Mouse (Mus musculus): ENCODE data around the gene Apobr. TPM values are rescaled to one million over a fixed set of nuclear protein-coding genes. Genes with fewer than 3 reads are reported as not detected.

Gene Apobr
- polyA plus RNA-seq (2012), result 0.07 and 0.16 TPM in 2 replicates

GRCm38 (mm10) chr7:126584506-126584977, at the start of gene Apobr:
Apobr (plus strand) TSS chr7:126584942.
- H3K4me3 ChIP-seq (replicated peaks), result peak within 1 kb of the TSS; percentile 75
- TF ChIP-seq GATA1 (IDR thresholded peaks at IDR 0.05; ENCODE audit: low read length) (no peak), TAL1 (IDR thresholded peaks at IDR 0.05; ENCODE audit: low read length) (no peak)
- H3K4me1 ChIP-seq (ENCODE audit: control insufficient read depth), result peaks cover 17% of the 10 kb centered on the region
- peaks cover 31% of the 10 kb centered on the region for H3K27me3 ChIP-seq (ENCODE audit: control insufficient read depth)
- H3K9me3 ChIP-seq (ENCODE audit: control insufficient read depth, low read length), result no peaks in the 10 kb centered on the region
- no peaks in the 10 kb centered on the region; the same call in 1 of the 2 replicates for H3K36me3 ChIP-seq (ENCODE audit: control insufficient read depth)

DNA sequence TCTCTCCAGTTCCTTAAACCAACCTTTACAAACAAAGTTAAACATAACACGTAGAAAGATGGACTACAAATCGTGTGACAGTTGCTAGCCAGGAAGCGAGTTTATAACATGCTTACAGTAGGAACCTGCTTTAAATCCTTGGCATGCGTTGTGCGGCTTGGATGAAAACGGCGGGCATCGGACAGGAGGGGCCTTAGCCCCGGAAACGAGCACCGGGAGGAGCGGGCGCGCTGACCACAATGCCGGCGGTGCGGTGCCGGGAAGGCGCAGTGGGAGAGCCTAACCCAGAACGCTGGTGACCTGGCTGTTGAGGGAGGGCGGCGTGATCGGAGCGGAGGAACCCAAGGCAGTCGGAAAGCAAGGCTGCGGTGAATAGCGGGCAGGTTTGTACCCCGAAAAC, 49.0 kb upstream of the Apobr start:
- Histone ChIP-seq H3K4me3 (replicated peaks) (peak overlapping the region; percentile 50), H3K27me3 (ENCODE audit: control insufficient read depth) (peaks cover 28% of the 10 kb centered on the region), H3K9me3 (ENCODE audit: control insufficient read depth, low read length) (no peaks in the 10 kb centered on the region), H3K36me3 (ENCODE audit: control insufficient read depth) (no peaks in the 10 kb centered on the region), H3K4me1 (ENCODE audit: control insufficient read depth) (peaks cover 4% of the 10 kb centered on the region)
- no peak for TF ChIP-seq TAL1 (IDR thresholded peaks at IDR 0.05; ENCODE audit: low read length)

DNA sequence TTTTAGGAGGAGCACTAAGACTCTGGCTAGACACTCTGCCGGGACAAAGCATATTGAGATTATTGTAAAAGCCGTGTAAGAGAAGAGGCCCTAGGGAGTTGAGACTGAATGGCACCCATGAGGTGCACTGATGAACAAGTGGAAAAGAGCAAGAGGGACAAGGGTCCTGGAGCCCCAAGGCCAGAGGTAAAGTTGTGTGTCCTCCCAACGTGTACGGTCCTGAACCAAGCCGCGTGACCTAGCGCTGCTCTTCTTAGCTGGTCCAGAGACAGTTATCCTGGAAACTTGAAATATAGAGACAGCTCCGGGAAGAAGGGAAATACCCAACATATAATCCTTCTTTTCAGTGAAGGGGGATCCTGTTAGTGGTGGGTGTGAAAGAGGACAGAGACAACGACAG, 48.3 kb upstream of the Apobr start:
- H3K27me3 ChIP-seq (ENCODE audit: control insufficient read depth), result peaks cover 28% of the 10 kb centered on the region
- TF ChIP-seq TAL1 (IDR thresholded peaks at IDR 0.05; ENCODE audit: low read length) (no peak), GATA1 (IDR thresholded peaks at IDR 0.05; ENCODE audit: low read length) (no peak)
- no peak overlapping the region for H3K4me3 ChIP-seq (replicated peaks)
- peaks cover 4% of the 10 kb centered on the region for H3K4me1 ChIP-seq (ENCODE audit: control insufficient read depth)
- H3K36me3 ChIP-seq (ENCODE audit: control insufficient read depth), result no peaks in the 10 kb centered on the region
- no peaks in the 10 kb centered on the region for H3K9me3 ChIP-seq (ENCODE audit: control insufficient read depth, low read length)

- peaks cover 28% of the 10 kb centered on the region for H3K27me3 ChIP-seq (ENCODE audit: control insufficient read depth)
- no peak for TF ChIP-seq GATA1 (IDR thresholded peaks at IDR 0.05; ENCODE audit: low read length)
- no peak for TF ChIP-seq TAL1 (IDR thresholded peaks at IDR 0.05; ENCODE audit: low read length)
- no peak overlapping the region for H3K4me3 ChIP-seq (replicated peaks)
- H3K36me3 ChIP-seq (ENCODE audit: control insufficient read depth), result no peaks in the 10 kb centered on the region; the same call in 1 of the 2 replicates
- peaks cover 4% of the 10 kb centered on the region for H3K4me1 ChIP-seq (ENCODE audit: control insufficient read depth)
- no peaks in the 10 kb centered on the region for H3K9me3 ChIP-seq (ENCODE audit: control insufficient read depth, low read length)
Observed at GRCm38 (mm10) chr7:126537820-126538585, 46.7 kb upstream of the Apobr start.

GRCm38 (mm10) chr7:126541661-126542060, 43.1 kb upstream of the Apobr start:
- peaks cover 32% of the 10 kb centered on the region for H3K36me3 ChIP-seq (ENCODE audit: control insufficient read depth)
- no peak overlapping the region for H3K4me3 ChIP-seq (replicated peaks)
- H3K9me3 ChIP-seq (ENCODE audit: control insufficient read depth, low read length), result no peaks in the 10 kb centered on the region
- H3K4me1 ChIP-seq (ENCODE audit: control insufficient read depth), result no peaks in the 10 kb centered on the region
- TF ChIP-seq GATA1 (IDR thresholded peaks at IDR 0.05; ENCODE audit: low read length) (no peak), TAL1 (IDR thresholded peaks at IDR 0.05; ENCODE audit: low read length) (no peak)
- H3K27me3 ChIP-seq (ENCODE audit: control insufficient read depth), result peaks cover 6% of the 10 kb centered on the region

- Histone ChIP-seq H3K36me3 (ENCODE audit: control insufficient read depth) (peaks cover 71% of the 10 kb centered on the region), H3K4me3 (replicated peaks) (no peak overlapping the region), H3K27me3 (ENCODE audit: control insufficient read depth) (no peaks in the 10 kb centered on the region), H3K9me3 (ENCODE audit: control insufficient read depth, low read length) (no peaks in the 10 kb centered on the region), H3K4me1 (ENCODE audit: control insufficient read depth) (no peaks in the 10 kb centered on the region)
- no peak for TF ChIP-seq TAL1 (IDR thresholded peaks at IDR 0.05; ENCODE audit: low read length)
- no peak for TF ChIP-seq GATA1 (IDR thresholded peaks at IDR 0.05; ENCODE audit: low read length)
Observed at GRCm38 (mm10) chr7:126545631-126546030, 39.1 kb upstream of the Apobr start.

- no peaks in the 10 kb centered on the region for H3K9me3 ChIP-seq (ENCODE audit: control insufficient read depth, low read length)
- TF ChIP-seq GATA1 (IDR thresholded peaks at IDR 0.05; ENCODE audit: low read length) (no peak), TAL1 (IDR thresholded peaks at IDR 0.05; ENCODE audit: low read length) (no peak)
- peaks cover 99% of the 10 kb centered on the region for H3K36me3 ChIP-seq (ENCODE audit: control insufficient read depth)
- H3K4me1 ChIP-seq (ENCODE audit: control insufficient read depth), result no peaks in the 10 kb centered on the region
- H3K4me3 ChIP-seq (replicated peaks), result no peak overlapping the region
- no peaks in the 10 kb centered on the region for H3K27me3 ChIP-seq (ENCODE audit: control insufficient read depth)
Observed at GRCm38 (mm10) chr7:126554796-126555195, 29.9 kb upstream of the Apobr start.

GRCm38 (mm10) chr7:126556635-126557034, 28.1 kb upstream of the Apobr start:
- Histone ChIP-seq H3K4me3 (replicated peaks) (no peak overlapping the region), H3K36me3 (ENCODE audit: control insufficient read depth) (peaks cover 98% of the 10 kb centered on the region), H3K4me1 (ENCODE audit: control insufficient read depth) (no peaks in the 10 kb centered on the region), H3K27me3 (ENCODE audit: control insufficient read depth) (no peaks in the 10 kb centered on the region), H3K9me3 (ENCODE audit: control insufficient read depth, low read length) (no peaks in the 10 kb centered on the region)
- TF ChIP-seq TAL1 (IDR thresholded peaks at IDR 0.05; ENCODE audit: low read length), result no peak
- no peak for TF ChIP-seq GATA1 (IDR thresholded peaks at IDR 0.05; ENCODE audit: low read length)

- TF ChIP-seq TAL1 (IDR thresholded peaks at IDR 0.05; ENCODE audit: low read length), result no peak
- TF ChIP-seq GATA1 (IDR thresholded peaks at IDR 0.05; ENCODE audit: low read length), result no peak
- no peaks in the 10 kb centered on the region for H3K27me3 ChIP-seq (ENCODE audit: control insufficient read depth)
- no peaks in the 10 kb centered on the region for H3K9me3 ChIP-seq (ENCODE audit: control insufficient read depth, low read length)
- H3K4me1 ChIP-seq (ENCODE audit: control insufficient read depth), result peaks cover 26% of the 10 kb centered on the region
- peaks cover 40% of the 10 kb centered on the region for H3K36me3 ChIP-seq (ENCODE audit: control insufficient read depth)
- H3K4me3 ChIP-seq (replicated peaks), result peak overlapping the region; percentile 89
Observed at GRCm38 (mm10) chr7:126565693-126566092, 19.0 kb upstream of the Apobr start.

Data from erythroblast, embryonic 14.5 days (primary cell).